Mouse (Mus musculus) hematopoietic stem cell, adult 5-6 weeks (primary cell): ENCODE measurements around the gene Arel1. TPM values are rescaled to one million over a fixed set of nuclear protein-coding genes. Genes with fewer than 3 reads are reported as not detected.

ENCODE experiments used
- ATAC-seq, 2 experiments: fragments of 125-278 bp in 1 of 2; replicated peaks in 1 of 2; 2 replicates each; pipeline ENCODE4 v1.8.0; 2016 to 2017; ENCODE audit warnings: inconsistent platforms in 2 of 2, mild to moderate bottlenecking in 2 of 2, moderate number of reproducible peaks in 2 of 2, low read depth in 1 of 2, moderate TSS enrichment in 1 of 2; ENCODE audit not compliant: low FRiP score in 2 of 2, poor library complexity in 2 of 2, severe bottlenecking in 2 of 2, insufficient read depth in 1 of 2, low TSS enrichment in 1 of 2
- total RNA-seq: library from RNA; stranded (forward); fragments of 172-1452, 232-1000 nt; gene quantifications from 2 replicates; pipeline ENCODE4 v1.2.3, GENCODE M21; 2017

Arel1 gene
- total RNA-seq, 1 experiment from 2014 or later = 27.6 TPM

GRCm38 (mm10) chr12:84956317-84956716, 14.4 kb downstream of the Arel1 start:
- no peak for ATAC-seq

- no peak for ATAC-seq
These were observed 18.3 kb downstream of the Arel1 start for GRCm38 (mm10) chr12:84952351-84952750.

GRCm38 (mm10) chr12:84951531-84951930, 19.2 kb downstream of the Arel1 start:
- no peak for ATAC-seq

GRCm38 (mm10) chr12:84950763-84951162, 19.9 kb downstream of the Arel1 start:
- no peak for ATAC-seq

GRCm38 (mm10) chr12:84948584-84949285, 22.0 kb downstream of the Arel1 start:
- ATAC-seq = no peak

- 0 out of 4 replicates have a peak, but pooled peaks of 1 of the 2 experiments have one; percentile 2 for ATAC-seq
These were observed 22.7 kb downstream of the Arel1 start for GRCm38 (mm10) chr12:84947894-84948583.

GRCm38 (mm10) chr12:84944813-84945553, 25.7 kb downstream of the Arel1 start:
- no peak for ATAC-seq

- no peak for ATAC-seq
These were observed 26.4 kb downstream of the Arel1 start for GRCm38 (mm10) chr12:84944150-84944812.

GRCm38 (mm10) chr12:84943006-84943952, 27.4 kb downstream of the Arel1 start:
- ATAC-seq = no peak

- ATAC-seq = no peak
These were observed 29.0 kb downstream of the Arel1 start for GRCm38 (mm10) chr12:84941717-84942116.

- no peak for ATAC-seq
These were observed 30.4 kb downstream of the Arel1 start for GRCm38 (mm10) chr12:84940343-84940742.

- ATAC-seq = no peak
These were observed 31.6 kb downstream of the Arel1 start for GRCm38 (mm10) chr12:84939117-84939516.

GRCm38 (mm10) chr12:84935343-84935742, 35.4 kb downstream of the Arel1 start:
- ATAC-seq = no peak

- no peak for ATAC-seq
These were observed 38.5 kb downstream of the Arel1 start for GRCm38 (mm10) chr12:84932210-84932609.

- no peak for ATAC-seq
These were observed 44.2 kb downstream of the Arel1 start for GRCm38 (mm10) chr12:84926542-84926941.

GRCm38 (mm10) chr12:84924324-84924723, 46.4 kb downstream of the Arel1 start:
- ATAC-seq = no peak
